Mouse (Mus musculus) MN1 (cell line): Measurements from ENCODE around the gene Nxpe5.

Experiments used
- DNase-seq: peaks from one replicate; pipeline ENCODE4 v3.0.0-alpha.2; 2016; ENCODE audit warnings: low spot score

The Nxpe5 gene

GRCm38 (mm10) chr5:138253061-138253460 lies 27.4 kb downstream of the Nxpe5 start:
- DNase-seq = no peak

DNA sequence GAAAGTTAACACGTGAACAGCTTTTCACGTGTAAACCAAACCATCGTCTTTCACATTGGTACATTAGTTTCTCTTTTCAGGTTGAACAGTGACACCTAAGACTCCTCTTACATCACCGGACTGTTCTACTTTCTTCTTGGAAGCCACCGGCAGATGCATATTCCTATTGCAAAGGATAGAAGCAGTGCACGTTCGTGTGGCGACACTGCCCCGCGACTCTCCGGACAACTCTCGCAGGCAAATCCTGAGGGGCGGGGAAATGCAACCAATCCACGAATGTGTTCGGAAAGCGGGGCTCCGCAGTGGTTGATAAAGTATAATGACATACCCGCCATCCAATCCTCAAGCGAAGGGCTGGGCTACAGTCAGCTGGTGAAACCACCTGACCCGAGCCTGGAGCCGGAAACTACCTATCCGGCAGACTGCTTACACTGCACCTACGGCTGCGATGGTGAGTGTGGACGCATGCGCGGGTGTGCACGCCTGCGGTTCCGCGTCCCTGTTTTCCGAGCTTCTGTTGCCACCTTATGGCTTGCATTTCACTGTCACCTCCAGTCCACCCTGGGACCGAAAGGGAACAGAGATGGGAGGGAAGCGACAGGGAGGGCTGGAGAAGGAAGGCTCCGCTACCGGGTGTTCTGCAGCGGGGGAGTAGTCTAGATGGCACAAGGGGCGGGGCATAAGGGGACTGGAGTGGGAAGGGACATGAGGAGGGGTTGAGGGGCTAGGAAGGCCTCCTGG lies 29.8 kb downstream of the Nxpe5 start, which contains the start of gene Lamtor4:
Gene Lamtor4, plus strand, starts transcription at position 130 of the 741 bp plus-strand sequence.
- peak; percentile 97 for DNase-seq

DNA sequence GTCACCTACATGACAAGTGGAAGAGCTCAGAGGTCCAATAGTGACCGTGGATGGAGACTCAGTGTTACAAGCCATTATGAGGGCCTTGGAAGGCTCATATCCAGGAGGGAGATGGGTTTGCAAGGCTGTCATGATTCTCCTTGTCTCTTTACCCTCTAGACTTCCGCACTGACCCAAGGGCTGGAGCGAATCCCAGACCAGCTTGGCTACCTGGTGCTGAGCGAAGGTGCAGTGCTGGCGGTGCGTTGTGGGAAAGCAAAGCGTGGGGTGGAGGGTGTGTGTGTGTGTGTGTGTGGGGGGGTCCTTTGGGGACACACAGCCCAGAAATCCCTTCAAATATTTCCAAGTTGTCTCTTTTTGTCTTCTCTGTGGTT lies 30.4 kb downstream of the Nxpe5 start:
- DNase-seq = no peak

DNA sequence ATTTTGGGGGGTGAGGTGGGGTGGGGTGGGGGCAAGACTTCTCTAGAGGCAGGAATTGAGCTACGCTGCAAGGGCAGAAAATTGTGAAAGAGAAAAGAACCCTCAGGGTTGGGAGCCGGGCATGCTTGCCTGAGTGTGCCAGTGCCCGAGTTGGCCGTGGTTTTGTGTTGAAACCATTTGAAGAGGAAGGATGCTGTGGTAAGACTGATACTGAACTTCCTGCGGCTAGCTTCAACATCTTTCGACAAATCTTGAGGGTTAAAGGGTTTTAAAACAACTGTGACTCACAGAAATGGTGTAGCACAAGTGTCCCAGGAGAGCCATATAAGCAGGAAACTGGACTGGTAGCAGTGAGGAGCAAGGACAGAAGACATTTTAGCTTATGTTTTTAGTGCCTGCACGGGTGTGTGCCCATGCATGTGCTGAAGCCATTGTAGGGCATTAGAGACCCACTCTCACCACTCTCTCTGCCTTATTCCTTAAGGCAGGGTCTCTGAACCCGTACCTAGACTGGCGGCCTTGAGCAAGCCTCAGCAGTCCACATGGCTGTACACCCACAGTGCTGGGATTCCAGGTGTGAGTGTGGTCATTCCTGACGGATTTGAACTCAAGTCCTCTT lies 31.4 kb downstream of the Nxpe5 start:
- DNase-seq = no peak

DNA sequence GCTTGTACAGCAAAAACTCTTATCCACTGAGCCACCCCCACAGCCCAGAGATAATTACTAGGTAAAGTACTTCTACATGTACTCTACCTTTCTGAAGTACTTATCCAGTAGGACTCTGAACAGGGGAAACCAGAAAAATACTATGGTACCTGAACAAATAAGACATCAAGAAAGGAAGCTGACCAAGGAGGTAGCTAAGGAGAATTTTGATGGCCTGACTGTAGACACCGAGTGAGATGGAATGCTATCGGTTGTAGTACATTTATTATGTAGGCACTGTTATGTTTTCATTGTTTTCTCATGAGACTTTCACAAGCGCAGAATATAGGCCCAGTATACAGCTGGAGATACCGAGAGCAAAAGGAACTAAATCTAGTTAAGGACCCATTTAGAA lies 31.9 kb downstream of the Nxpe5 start:
- no peak for DNase-seq

- DNase-seq = no peak
Measured at GRCm38 (mm10) chr5:138258078-138258477, 32.4 kb downstream of the Nxpe5 start.

DNA sequence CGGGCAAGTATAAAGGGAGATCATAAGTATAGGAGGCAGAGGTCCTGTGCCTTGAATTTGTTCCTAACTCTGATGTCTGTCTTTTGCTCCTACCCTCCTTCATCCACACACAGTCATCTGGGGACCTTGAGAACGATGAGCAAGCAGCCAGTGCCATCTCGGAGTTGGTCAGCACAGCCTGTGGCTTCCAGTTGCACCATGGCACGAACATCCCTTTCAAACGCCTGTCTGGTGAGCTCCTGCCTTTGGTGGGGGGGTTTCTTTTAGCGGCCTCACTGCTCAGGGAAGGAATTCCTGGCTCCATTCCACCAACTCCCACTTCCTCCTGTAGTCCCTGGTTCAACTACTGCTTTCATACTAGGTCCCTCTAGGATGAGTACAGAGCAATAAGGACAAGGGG lies 32.8 kb downstream of the Nxpe5 start:
- DNase-seq = no peak

DNA sequence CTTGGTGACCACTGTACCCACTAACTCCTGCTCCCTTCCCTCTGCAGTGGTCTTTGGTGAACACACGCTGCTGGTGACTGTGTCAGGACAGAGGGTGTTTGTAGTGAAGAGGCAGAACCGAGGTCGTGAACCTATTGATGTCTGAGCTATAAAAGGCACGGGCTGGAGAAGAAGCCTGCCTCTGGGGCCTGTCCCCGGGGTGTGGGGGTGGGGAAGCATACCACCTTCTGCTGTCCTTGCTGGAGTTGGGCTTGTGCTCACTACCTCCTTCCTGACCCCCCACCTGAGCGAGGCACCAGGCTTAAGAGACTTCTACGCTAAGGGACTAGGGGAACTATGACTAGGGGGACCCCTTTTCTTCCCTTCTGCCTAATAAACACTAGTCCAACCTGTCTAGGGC lies 33.3 kb downstream of the Nxpe5 start:
- DNase-seq = no peak

GRCm38 (mm10) chr5:138260051-138260450 lies 34.4 kb downstream of the Nxpe5 start:
- no peak for DNase-seq

GRCm38 (mm10) chr5:138260834-138261233 lies 35.1 kb downstream of the Nxpe5 start:
- no peak for DNase-seq

DNA sequence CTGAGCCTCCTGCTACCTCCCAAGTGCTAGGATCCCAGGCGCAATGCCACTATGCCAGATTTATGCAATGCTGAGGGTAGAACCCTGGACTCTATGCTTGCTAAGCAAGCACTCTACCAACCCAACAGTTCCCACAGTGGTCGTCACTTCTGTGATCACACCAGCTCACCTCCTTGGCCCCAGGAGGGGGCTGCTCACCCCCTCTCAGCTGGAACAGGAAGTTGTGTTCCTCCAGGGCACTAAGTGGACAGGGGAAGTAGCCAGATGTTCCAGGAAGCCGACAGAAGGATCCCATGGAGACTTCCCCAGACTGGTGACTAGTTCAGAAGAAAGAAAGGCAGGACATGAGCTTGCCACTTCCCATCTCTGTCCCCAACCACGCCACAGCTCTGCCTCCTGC lies 36.3 kb downstream of the Nxpe5 start:
- no peak for DNase-seq

DNA sequence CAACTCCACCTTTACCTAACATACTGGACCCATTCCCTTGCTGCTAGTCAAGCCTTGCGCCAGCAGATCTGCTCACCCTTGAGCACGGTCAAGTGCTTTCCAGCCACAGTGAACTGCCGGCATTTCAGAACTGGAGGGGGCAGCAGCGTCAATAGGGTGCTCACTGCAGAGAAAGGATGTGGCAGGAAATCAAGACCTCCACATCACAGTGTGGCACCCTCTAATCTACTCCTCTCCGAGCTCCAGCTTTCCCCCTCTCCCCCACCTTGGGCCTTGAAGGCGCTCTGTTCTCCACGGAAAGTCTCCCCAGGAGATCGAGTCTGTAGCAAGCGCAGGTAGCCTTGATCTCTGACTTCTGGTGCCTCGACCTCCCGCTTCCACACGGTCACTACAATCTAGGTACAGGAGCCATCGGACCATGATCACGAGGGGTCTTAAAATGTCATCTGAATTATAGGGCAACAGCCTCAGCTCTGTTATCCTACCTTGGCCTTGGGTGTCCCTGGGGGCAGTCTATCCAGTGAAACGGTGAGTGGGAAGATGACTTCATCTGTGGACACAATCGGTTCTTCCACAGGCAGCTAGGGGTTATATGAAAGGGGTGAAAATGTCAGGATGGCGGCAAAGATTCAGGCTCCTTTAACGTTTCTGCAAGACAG lies 37.0 kb downstream of the Nxpe5 start:
- no peak for DNase-seq

- peak; percentile 92 for DNase-seq
Measured at GRCm38 (mm10) chr5:138263260-138264206, 37.8 kb downstream of the Nxpe5 start, which contains the start of gene BC037034. Gene BC037034, minus strand, starts transcription at chr5:138264033.

GRCm38 (mm10) chr5:138264207-138264578 lies 38.5 kb downstream of the Nxpe5 start:
- DNase-seq = no peak

DNA sequence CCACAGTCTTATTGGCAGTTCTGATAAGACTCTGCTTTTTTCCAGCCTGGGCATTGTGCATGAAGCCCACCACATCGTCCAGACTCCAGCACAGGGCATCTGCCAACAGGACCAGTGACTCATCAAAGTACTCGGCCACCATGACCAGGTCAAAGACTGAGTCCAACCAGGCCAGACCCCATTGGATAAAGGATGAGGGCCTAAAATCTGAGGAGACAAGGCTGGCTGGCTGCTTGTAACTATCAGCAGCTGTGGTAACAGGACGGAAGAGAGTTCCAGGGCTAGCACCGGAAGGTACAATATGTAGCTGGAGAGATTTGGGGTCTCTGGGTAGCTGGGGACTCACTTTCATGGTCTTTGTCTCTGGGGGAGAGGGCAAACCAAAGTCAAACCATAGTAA lies 40.0 kb downstream of the Nxpe5 start:
- DNase-seq = no peak

- DNase-seq = no peak
Measured at GRCm38 (mm10) chr5:138267114-138267513, 41.4 kb downstream of the Nxpe5 start.

- no peak for DNase-seq
Measured at GRCm38 (mm10) chr5:138268980-138269379, 43.3 kb downstream of the Nxpe5 start.

DNA sequence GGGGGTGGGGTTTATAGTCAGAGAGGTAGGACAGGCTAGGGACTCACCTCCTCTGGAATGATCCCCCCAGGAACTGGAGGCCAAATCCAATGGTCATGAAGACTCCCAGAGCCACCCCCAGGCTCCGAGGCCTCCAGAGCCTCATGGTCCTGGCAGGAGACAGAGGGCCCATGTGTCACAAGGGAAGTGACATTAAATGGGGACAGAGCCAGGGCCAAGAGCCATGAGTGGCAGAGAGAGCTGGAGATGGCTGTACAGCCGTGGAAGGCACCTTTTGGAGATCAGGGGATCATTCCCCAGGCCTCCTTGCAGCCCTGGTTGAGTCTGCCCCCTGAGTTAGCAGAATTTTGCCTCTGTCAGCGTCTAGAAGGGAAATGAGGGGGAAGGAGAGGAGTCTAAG lies 45.5 kb downstream of the Nxpe5 start:
- DNase-seq = no peak

DNA sequence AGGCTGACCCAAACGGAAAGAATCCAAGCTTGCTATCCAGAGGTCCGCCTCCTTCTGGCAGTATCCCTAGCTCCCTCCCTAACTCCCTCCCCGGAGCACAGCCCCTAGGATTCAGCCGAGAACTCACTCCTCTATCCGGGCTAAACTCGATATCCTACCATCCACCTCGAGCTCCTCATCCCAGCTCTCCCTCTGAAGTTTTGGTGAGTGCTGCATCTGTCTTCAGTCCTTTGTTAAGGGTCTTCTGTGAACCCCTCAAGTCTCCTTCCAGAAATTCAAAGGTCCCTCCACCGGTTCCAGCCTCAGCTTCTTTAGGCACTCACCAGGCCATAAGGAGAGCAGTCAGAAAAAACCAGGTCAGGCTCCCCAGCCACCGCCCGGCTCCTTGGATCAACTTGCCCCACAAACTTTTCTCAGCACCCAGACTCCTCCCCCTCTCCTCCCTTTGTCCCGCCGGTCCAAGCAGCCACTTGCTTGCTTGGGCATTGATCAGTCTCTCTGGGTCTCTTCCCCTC lies 46.8 kb downstream of the Nxpe5 start, which contains the start of gene Gal3st4:
Gene Gal3st4, minus strand, starts transcription at position 432 of the 515 bp plus-strand sequence.
- no peak for DNase-seq

- no peak for DNase-seq
Measured at GRCm38 (mm10) chr5:138274186-138274585, 48.5 kb downstream of the Nxpe5 start.

DNA sequence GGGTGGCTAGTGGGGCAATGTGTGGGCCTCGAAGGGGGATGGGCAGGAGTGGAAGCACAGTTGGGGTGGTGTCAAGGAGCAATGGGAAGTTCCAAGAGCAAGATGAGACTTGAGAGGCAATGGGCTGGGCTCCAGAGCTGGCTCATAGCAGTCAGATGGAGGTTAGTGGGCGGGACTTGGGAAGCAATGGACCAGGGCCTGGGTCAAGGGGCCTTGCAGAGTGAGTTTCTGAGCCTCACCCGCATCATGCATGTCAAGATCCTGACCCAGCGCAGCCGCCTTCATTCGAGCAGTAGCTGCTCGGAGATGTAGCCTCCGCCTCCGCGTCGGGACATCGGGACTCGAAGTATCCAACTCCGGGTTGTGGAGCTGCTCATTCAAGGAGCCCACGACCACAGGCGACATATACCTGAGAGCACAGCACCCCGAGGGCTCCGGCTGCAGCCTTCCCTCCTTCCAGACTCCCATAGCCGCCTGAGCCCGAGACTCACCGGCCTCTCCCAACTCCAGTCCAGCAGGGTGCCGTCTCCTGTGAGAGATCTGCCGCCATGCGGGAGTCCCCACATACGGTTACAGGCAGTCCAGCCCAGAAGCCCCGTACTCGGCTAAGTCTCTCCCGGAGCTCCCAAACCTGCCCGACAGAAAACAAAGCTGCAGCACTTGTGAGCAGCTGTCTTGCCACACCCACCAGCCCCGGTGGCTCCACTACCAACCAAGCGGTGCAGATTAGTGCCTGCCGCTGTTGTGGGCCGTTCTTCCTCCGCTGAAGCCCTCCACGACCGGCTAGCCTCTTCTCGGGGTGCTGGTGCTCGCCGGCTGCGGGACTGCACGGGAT lies 49.7 kb downstream of the Nxpe5 start:
- DNase-seq = no peak
